Mouse (Mus musculus) 416B (cell line): ENCODE measurements around the gene Mex3d.

Source experiments
- DNase-seq: peaks from one replicate; pipeline ENCODE4 v3.0.0; 2011; ENCODE audit warnings: low read depth

Mex3d gene

GRCm38 (mm10) chr10:80386735-80387471 is 556 bp downstream of the Mex3d start:
- no peak for DNase-seq

GRCm38 (mm10) chr10:80385811-80386734 is 1.4 kb downstream of the Mex3d start:
- DNase-seq: no peak

GRCm38 (mm10) chr10:80385310-80385709 is 2.1 kb downstream of the Mex3d start:
- DNase-seq: no peak

- DNase-seq: no peak
Measured at GRCm38 (mm10) chr10:80384709-80385108, 2.8 kb downstream of the Mex3d start.

GRCm38 (mm10) chr10:80384115-80384639 is 3.3 kb downstream of the Mex3d start:
- no peak for DNase-seq

- DNase-seq: no peak
Measured at GRCm38 (mm10) chr10:80383431-80383830, 4.0 kb downstream of the Mex3d start.

- no peak for DNase-seq
Measured at GRCm38 (mm10) chr10:80382641-80383365, 4.7 kb downstream of the Mex3d start.

GRCm38 (mm10) chr10:80377716-80378115 is 9.7 kb downstream of the Mex3d start:
- DNase-seq: no peak

GRCm38 (mm10) chr10:80376160-80376559 is 11.3 kb downstream of the Mex3d start:
- peak; percentile 93 for DNase-seq

- peak; percentile 85 for DNase-seq
Measured at GRCm38 (mm10) chr10:80374063-80374462, 13.4 kb downstream of the Mex3d start.

- DNase-seq: no peak
Measured at GRCm38 (mm10) chr10:80372706-80373105, 14.8 kb downstream of the Mex3d start.

GRCm38 (mm10) chr10:80371983-80372382 is 15.5 kb downstream of the Mex3d start:
- DNase-seq: no peak

GRCm38 (mm10) chr10:80371411-80371966 is 16.0 kb downstream of the Mex3d start:
- peak; percentile 51 for DNase-seq

- no peak for DNase-seq
Measured at GRCm38 (mm10) chr10:80369995-80370747, 17.3 kb downstream of the Mex3d start.

GRCm38 (mm10) chr10:80368392-80368791 is 19.1 kb downstream of the Mex3d start:
- no peak for DNase-seq

- no peak for DNase-seq
Measured at GRCm38 (mm10) chr10:80367954-80368353, 19.5 kb downstream of the Mex3d start.

- no peak for DNase-seq
Measured at GRCm38 (mm10) chr10:80365736-80366135, 21.7 kb downstream of the Mex3d start.

- no peak for DNase-seq
Measured at GRCm38 (mm10) chr10:80363734-80364133, 23.7 kb downstream of the Mex3d start.

GRCm38 (mm10) chr10:80357994-80358639 is 29.3 kb downstream of the Mex3d start:
- DNase-seq: no peak

- DNase-seq: no peak
Measured at GRCm38 (mm10) chr10:80357336-80357735, 30.1 kb downstream of the Mex3d start.

- DNase-seq: no peak
Measured at GRCm38 (mm10) chr10:80356737-80357136, 30.7 kb downstream of the Mex3d start.
